Mouse (Mus musculus) forebrain, embryonic 16.5 days (tissue): ENCODE measurements around the gene Cptp. TPM values are rescaled to one million over a fixed set of nuclear protein-coding genes. Genes with fewer than 3 reads are reported as not detected.

Experiments used
- ATAC-seq: fragments of 200-750 bp; cut with Nextera tagmentation; 2 replicates; pipeline ENCODE4 v1.8.0; 2017; ENCODE audit warnings: mild to moderate bottlenecking, moderate library complexity
- H3K27ac ChIP-seq: fragments of 300-500 bp; sonication (generic); 2 replicates; pipeline ENCODE4 v1.5.1; 2014; ENCODE audit warnings: low read length, control low read depth
- H3K27me3 ChIP-seq: fragments of 300-500 bp; sonication (generic); replicated peaks from 2 replicates; pipeline ENCODE4 v1.6.1; 2014; ENCODE audit warnings: low read length; ENCODE audit not compliant: control insufficient read depth, insufficient read depth
- H3K36me3 ChIP-seq: fragments of 300-500 bp; sonication (generic); 2 replicates; pipeline ENCODE4 v1.6.1; 2014; ENCODE audit not compliant: control insufficient read depth, insufficient read depth
- H3K4me1 ChIP-seq: fragments of 300-500 bp; sonication (generic); replicated peaks from 2 replicates; pipeline ENCODE4 v1.6.1; 2014; ENCODE audit warnings: low read length; ENCODE audit not compliant: control insufficient read depth, insufficient read depth
- H3K4me2 ChIP-seq: fragments of 300-500 bp; sonication (generic); 2 replicates; pipeline ENCODE4 v1.6.1; 2014; ENCODE audit warnings: mild to moderate bottlenecking, low read length, control low read depth
- H3K4me3 ChIP-seq: fragments of 300-500 bp; sonication (generic); replicated peaks from 2 replicates; pipeline ENCODE4 v1.5.1; 2014; ENCODE audit warnings: mild to moderate bottlenecking, low read length, control low read depth
- H3K9ac ChIP-seq: fragments of 300-500 bp; sonication (generic); replicated peaks from 2 replicates; pipeline ENCODE4 v1.6.1; 2014; ENCODE audit warnings: low read depth, low read length, control low read depth
- H3K9me3 ChIP-seq: fragments of 300-500 bp; sonication (generic); 2 replicates; pipeline ENCODE4 v1.6.1; 2016; ENCODE audit warnings: low read length; ENCODE audit not compliant: control insufficient read depth
- WGBS: fragments of 180-500 bp; shearing (Covaris S2); extraction: QIAGEN DNeasy Blood & Tissue Kit; methylation state at CpG from one replicate; pipeline ENCODE4 v1.1.7; 2014; 5-methylcytosine and 5-hydroxymethylcytosine counted together
- polyA plus RNA-seq: library from polyadenylated mRNA; unstranded; fragments of >200 nt; fragmentation: Nextera tagmentation; extraction: Ambion mirVana; gene quantifications from 2 replicates; pipeline ENCODE4 v1.2.1, GENCODE M21; 2015

Gene Cptp
- polyA plus RNA-seq, 1 experiment from 2014 or later = 23.8 TPM

GRCm38 (mm10) chr4:155899355-155899754, 30.1 kb upstream of the Cptp start:
- Histone ChIP-seq H3K36me3 (peaks cover 66% of the 10 kb centered on the region), H3K4me3 (no peak overlapping the region), H3K27me3 (no peaks in the 10 kb centered on the region), H3K9ac (no peak overlapping the region), H3K4me1 (peaks cover 15% of the 10 kb centered on the region), H3K27ac (no peak overlapping the region), H3K9me3 (no peaks in the 10 kb centered on the region), H3K4me2 (no peak overlapping the region)
- WGBS = 94% methylated on average over 7 of the region's 7 CpGs
- no peak for ATAC-seq

GRCm38 (mm10) chr4:155898318-155898717, 29.1 kb upstream of the Cptp start:
- H3K36me3 ChIP-seq = peaks cover 56% of the 10 kb centered on the region
- ATAC-seq = no peak
- no peaks in the 10 kb centered on the region for H3K9me3 ChIP-seq
- 80% methylated on average over 2 of the region's 2 CpGs for WGBS
- H3K4me2 ChIP-seq = no peak overlapping the region
- no peaks in the 10 kb centered on the region for H3K27me3 ChIP-seq
- peaks cover 26% of the 10 kb centered on the region for H3K4me1 ChIP-seq
- no peak overlapping the region for H3K4me3 ChIP-seq
- no peak overlapping the region for H3K27ac ChIP-seq
- H3K9ac ChIP-seq = no peak overlapping the region

GRCm38 (mm10) chr4:155896461-155896860, 27.2 kb upstream of the Cptp start:
- Histone ChIP-seq H3K4me3 (no peak overlapping the region), H3K27me3 (no peaks in the 10 kb centered on the region), H3K9ac (no peak overlapping the region), H3K27ac (no peak overlapping the region), H3K9me3 (no peaks in the 10 kb centered on the region), H3K4me1 (peaks cover 32% of the 10 kb centered on the region), H3K36me3 (peaks cover 38% of the 10 kb centered on the region), H3K4me2 (no peak overlapping the region)
- WGBS = 97% methylated on average over 12 of the region's 12 CpGs
- ATAC-seq = no peak

- H3K9ac ChIP-seq = no peak overlapping the region
- peaks cover 34% of the 10 kb centered on the region for H3K4me1 ChIP-seq
- peak overlapping the region; percentile 98; the same call in 1 of the 2 replicates for H3K4me2 ChIP-seq
- H3K9me3 ChIP-seq = no peaks in the 10 kb centered on the region
- H3K36me3 ChIP-seq = peaks cover 32% of the 10 kb centered on the region
- H3K27ac ChIP-seq = no peak overlapping the region
- no peak for ATAC-seq
- no peak overlapping the region for H3K4me3 ChIP-seq
- WGBS = 90% methylated on average over 4 of the region's 4 CpGs
- no peaks in the 10 kb centered on the region for H3K27me3 ChIP-seq
Observed at GRCm38 (mm10) chr4:155895826-155896225, 26.6 kb upstream of the Cptp start.

- Histone ChIP-seq H3K4me3 (peak overlapping the region; percentile 98), H3K9ac (peak overlapping the region; percentile 35; the same call in 1 of the 2 replicates), H3K9me3 (no peaks in the 10 kb centered on the region), H3K27ac (peak overlapping the region; percentile 25; the same call in 1 of the 2 replicates), H3K4me1 (peaks cover 41% of the 10 kb centered on the region), H3K27me3 (no peaks in the 10 kb centered on the region), H3K36me3 (peaks cover 28% of the 10 kb centered on the region), H3K4me2 (peak overlapping the region; percentile 98)
- ATAC-seq = no peak
- WGBS = 27% methylated on average over 6 of the region's 6 CpGs
Observed at GRCm38 (mm10) chr4:155895216-155895615, 26.0 kb upstream of the Cptp start.

- Histone ChIP-seq H3K4me3 (peak overlapping the region; percentile 98), H3K9me3 (no peaks in the 10 kb centered on the region), H3K4me2 (peak overlapping the region; percentile 98), H3K27me3 (no peaks in the 10 kb centered on the region), H3K4me1 (peaks cover 47% of the 10 kb centered on the region), H3K36me3 (peaks cover 21% of the 10 kb centered on the region), H3K27ac (no peak overlapping the region; the same call in 1 of the 2 replicates), H3K9ac (peak overlapping the region; percentile 9)
- 27% methylated on average over 8 of the region's 8 CpGs for WGBS
- ATAC-seq = no peak
Observed at GRCm38 (mm10) chr4:155894311-155894881, 25.2 kb upstream of the Cptp start.

- peak overlapping the region; percentile 98 for H3K4me3 ChIP-seq
Observed at GRCm38 (mm10) chr4:155893212-155893690, 24.0 kb upstream of the Cptp start.

GRCm38 (mm10) chr4:155892438-155893211, 23.4 kb upstream of the Cptp start:
- Histone ChIP-seq H3K9ac (peak overlapping the region; percentile 97), H3K4me3 (peak overlapping the region; percentile 98), H3K27ac (peak overlapping the region; percentile 100), H3K4me1 (peaks cover 48% of the 10 kb centered on the region), H3K9me3 (no peaks in the 10 kb centered on the region), H3K36me3 (peaks cover 16% of the 10 kb centered on the region), H3K27me3 (no peaks in the 10 kb centered on the region), H3K4me2 (peak overlapping the region; percentile 98)
- WGBS = 5% methylated on average over 37 of the region's 37 CpGs
- ATAC-seq = peak; percentile 24

More at GRCm38 (mm10) chr4:155893212-155893690, 24.0 kb upstream of the Cptp start:
- 64% methylated on average over 8 of the region's 8 CpGs for WGBS
- H3K4me1 ChIP-seq = peaks cover 48% of the 10 kb centered on the region
- H3K27ac ChIP-seq = no peak overlapping the region
- ATAC-seq = no peak
- H3K4me2 ChIP-seq = peak overlapping the region; percentile 98
- H3K9me3 ChIP-seq = no peaks in the 10 kb centered on the region
- H3K27me3 ChIP-seq = no peaks in the 10 kb centered on the region
- peaks cover 19% of the 10 kb centered on the region for H3K36me3 ChIP-seq
- H3K9ac ChIP-seq = peak overlapping the region; percentile 97

- Histone ChIP-seq H3K27ac (peak overlapping the region; percentile 100), H3K4me2 (peak overlapping the region; percentile 98), H3K4me3 (peak overlapping the region; percentile 98), H3K27me3 (no peaks in the 10 kb centered on the region), H3K9me3 (no peaks in the 10 kb centered on the region), H3K9ac (peak overlapping the region; percentile 97), H3K4me1 (peaks cover 48% of the 10 kb centered on the region), H3K36me3 (peaks cover 20% of the 10 kb centered on the region)
- ATAC-seq = peak; percentile 93
- WGBS = under 1% methylated on average over 56 of the region's 56 CpGs
Observed at GRCm38 (mm10) chr4:155892017-155892416, 22.8 kb upstream of the Cptp start.
